Mouse (Mus musculus) layer of hippocampus, postnatal 25 days (tissue): ENCODE results near the gene Rab10. TPM values are rescaled to one million over a fixed set of nuclear protein-coding genes. Genes with fewer than 3 reads are reported as not detected.
A peak's percentile ranks its signal among the peaks of the same experiment; 100 is the strongest.

Experiments
- DNase-seq, 2 experiments: peaks; one replicate each; pipeline ENCODE4 v3.0.0; 2022; ENCODE audit warnings: mixed read lengths in 2 of 2, low spot score in 1 of 2; ENCODE audit errors: extremely low spot score in 1 of 2
- total RNA-seq, 2 experiments: library from RNA; stranded (reverse); gene quantifications; 2 replicates each; pipeline ENCODE4 v1.2.3; 2021

The Rab10 gene
- total RNA-seq: 100 to 1,000 TPM; 164 to 173 TPM

DNA sequence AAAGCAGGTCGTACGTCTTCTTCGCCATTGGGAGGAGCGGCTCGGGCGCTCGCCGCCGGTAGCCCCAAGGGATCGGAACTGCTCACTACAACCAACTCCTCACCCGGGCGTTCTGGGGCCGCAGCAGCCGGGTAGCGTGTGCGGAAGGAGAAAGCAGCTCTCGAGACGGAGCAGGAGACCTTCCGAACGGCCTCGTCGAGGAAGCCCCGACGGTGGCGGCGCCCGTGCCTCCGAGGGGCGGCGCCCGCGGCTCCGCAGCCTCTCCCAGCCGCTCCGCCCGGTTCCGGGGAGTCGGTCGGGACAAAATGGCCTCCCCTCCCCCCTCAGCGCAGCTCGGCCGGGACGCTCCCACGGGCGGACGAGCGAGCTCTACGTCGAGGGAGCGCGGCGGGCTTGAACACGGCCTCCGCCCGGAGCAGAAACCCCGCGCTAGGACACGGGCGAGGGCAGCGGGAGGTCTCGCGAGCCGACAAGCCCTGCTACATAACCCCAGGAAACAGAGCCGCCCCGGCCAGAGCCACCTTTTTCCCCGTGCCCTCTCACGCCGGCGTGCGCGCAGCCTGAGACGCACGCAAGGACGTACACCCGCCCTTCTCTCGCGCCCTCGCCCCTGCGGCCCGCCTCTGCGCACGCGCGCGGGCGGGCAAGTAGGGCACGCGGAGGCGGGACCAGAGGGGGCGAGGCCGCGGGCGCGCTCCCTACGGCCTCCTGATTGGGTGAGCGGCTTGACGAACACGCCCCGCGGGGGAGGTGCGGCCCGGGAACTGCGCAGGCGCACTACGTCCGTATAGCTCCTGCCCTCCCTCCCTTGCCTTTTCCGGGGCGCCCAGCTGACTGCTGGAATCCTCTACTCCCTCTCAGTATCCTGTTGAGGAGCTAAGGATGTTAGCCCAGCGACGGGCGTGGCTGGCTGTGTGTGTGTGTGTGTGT, at the start of gene Rab10:
Gene Rab10, minus strand, starts transcription at position 579 of the 930 bp plus-strand sequence.
- DNase-seq: peak; percentile 96 to 98

DNA sequence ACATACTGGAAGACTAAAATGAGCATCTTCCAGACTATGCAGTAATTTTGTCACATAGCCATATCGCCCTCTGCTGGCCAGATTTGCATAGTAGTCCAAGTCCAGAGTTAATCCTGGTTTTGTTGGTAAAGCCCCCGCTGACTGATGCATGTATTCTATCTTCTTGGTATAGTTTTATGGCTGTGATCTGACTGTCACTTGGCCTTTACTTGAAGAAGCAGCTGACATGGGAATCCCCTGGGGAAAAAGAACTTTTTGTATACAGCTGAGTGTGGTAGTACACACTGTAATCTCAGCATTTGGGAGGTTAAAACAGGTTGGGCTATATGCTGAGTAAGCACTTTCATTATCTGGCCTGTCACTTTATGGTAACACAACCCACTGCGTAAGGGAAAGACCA, 49.5 kb upstream of the Rab10 start:
- DNase-seq: peak; percentile 72 to 98

DNA sequence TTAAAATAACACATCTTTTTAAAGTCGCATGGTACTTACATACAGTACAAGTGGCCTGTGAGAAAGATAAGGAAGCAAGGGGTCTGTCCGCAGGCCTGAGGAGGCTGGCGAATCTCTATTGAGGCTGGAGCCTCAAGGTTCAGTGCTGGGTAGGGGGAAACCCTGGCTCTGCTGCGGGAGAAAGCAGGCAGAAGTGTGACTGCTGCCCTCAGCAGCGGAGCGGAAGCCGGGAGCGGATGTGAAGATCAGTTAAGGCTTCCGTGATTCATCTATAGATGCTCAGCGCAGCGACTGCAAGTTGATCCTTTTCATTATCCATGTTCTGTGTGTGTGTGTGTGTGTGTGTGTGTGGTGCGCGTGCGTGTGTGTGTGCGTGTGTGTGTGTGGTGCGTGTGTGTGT, 47.1 kb upstream of the Rab10 start:
- DNase-seq: no peak

DNA sequence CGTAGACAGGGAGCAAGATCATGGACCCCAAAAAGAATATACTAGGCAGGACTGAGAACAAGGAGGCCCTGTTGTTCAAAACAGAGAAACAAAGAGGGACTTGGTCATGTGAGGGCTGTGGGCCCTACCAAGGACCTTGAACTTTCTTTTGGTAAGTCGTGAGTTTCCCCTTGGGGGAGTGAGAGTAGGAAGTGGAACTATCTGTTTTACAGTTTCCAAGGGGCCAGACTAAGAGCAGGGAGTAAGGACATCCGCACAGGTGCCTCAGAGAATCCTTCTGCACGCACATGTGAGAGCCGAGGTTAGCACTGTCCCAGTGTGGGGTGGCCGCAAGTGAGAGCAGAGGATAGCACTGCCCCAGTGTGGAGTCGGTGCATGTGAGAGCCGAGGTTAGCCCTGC, 45.3 kb upstream of the Rab10 start:
- DNase-seq: no peak

DNA sequence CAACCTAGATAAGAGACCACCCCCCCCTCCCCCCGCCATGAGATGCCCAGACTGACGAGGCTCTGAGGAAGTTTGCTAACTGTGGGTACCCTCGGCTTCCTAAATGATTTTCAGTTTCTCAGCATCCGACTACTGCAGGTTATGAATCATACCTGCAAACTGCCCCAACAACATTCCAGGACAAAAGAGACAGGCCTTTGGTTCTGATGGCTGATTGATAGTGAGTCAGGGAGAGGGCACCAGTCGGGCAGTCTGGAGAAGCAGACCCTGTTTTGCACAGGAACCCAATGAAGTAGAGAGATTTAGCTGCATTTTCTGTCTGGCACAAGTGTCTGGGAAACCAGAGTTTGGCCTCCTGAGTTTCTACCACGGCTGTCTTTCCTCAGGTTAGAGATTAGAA, 42.4 kb upstream of the Rab10 start:
- no peak for DNase-seq

DNA sequence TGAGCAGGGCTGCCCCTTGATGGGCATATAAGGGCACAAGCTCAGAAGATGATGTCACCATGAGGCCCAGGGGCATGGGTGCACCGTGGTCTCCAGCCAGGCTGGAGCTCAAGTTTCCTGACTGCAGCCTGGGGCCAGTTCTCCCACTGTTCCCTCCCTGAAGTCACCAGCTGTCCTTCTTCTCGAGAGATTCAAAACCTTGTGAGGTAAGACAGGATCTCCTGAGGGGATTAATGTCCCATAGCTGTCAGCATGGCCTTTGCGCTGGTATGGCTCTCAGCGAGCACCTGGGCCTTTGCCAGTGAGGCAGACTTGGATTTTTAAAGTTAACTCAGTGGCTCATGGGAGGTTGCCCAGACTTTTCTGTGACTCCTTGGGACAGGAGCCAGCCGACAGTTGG, 40.4 kb upstream of the Rab10 start:
- no peak for DNase-seq

DNA sequence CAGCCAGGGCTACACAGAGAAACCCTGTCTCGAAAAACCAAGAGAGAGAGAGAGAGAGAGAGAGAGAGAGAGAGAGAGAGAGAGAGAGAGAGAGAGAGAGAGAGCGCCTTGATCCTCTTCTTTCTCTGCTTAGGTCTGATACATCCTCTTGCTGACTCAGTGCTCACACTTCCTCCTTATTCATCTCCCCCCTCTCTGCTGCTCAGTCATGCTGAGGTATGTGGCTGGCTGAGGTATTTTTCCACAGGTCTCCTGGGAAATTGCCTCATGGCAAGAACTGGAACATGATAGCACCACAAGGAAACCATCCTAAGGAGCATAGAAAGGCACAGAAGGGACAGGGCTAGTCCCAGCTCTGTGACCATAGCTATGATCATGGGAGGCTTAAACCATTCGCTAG, 39.6 kb upstream of the Rab10 start:
- no peak for DNase-seq

DNA sequence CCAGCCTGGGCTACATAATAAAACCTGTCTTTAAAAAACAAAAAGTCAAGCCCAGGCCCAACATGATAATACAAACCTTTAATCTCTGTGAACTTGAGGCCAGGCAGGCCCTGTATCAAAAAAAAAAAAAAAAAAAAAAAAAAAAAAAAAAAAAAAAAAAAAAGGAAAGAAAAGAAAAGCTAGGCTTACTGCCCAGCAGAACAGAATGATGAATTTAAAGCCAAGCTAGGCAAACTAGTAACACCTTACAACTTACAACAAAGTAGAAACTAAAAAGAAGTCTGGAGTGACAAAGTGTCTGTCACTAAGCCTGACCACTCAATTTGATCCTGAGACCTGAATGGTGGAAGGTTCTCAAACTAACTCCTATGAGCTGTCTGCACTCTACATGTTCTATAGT, 37.9 kb upstream of the Rab10 start:
- DNase-seq: no peak

DNA sequence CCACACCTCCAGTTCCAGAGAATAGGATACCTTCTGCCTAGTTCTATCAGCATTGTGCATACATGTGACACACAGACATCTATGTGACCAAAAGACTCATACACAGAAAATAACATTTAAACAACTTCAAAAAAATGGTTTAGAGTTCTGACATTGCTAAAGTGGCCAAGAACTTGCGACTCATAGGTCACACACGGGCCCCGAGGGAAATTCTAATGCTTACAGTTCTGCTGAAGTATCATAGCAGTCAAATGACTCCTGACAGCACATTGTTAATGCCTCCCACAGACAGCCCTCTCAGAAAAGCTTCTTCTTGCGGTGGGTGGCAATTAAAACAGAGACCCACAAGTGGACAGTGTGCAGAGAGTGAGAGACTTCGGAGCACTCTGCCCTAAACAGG, 35.3 kb upstream of the Rab10 start:
- no peak for DNase-seq

DNA sequence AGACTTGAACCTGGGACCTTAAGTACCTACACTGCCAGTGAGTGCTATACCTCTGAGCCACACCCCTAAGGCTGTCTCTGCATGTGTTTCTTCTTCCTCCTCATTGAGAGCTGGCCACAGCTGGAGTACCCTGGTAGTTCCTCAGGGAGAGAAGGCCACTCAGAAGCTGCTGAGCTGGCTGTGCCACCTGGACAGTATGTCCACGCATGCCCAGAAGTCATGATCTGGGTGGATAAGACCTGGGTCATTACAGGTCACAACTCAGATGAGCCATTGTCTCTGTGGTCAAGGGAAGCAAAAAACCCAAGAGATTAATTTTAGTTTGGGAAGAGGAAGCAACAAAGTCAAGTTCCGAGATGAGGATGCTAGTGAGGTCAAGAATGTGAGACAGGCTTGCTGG, 34.4 kb upstream of the Rab10 start:
- DNase-seq: no peak

DNA sequence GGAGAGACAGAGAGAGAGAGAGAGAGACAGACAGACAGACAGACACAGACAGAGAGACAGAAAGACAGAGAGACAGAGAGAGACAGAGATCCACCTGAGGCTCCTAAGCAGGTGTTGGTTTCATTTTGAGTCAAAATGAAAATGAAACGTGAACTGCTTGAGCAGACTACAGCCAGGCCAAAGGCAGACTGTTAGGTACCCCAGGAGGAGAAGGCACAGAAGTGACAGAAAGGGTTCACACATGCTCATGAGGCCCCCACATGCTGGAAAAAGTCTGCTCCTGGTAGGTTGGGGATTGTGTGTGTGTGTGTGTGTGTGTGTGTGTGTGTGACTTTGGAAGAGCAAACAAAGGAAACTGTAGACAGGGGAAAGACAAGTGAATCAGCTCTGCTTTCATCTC, 29.2 kb upstream of the Rab10 start:
- no peak for DNase-seq

DNA sequence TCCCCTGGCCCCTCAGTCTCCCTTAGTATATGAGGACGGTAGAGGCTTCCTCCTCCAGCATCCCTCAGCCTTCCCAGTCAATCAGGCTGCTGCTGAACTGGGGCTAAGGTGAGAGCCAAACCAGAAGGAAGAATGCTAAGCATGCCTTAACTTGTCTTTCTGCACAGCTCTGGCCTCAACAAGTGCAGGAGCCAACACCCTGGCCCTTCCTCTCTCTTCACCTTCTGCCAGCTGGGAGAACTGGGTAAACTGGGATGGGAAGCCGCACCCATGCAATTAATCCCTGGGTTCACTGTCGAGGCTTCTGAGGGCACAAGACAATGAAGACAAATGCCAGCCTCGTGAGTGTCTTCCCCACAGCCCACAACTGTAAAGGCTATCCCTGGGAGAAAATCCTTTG, 19.9 kb upstream of the Rab10 start:
- DNase-seq: no peak

DNA sequence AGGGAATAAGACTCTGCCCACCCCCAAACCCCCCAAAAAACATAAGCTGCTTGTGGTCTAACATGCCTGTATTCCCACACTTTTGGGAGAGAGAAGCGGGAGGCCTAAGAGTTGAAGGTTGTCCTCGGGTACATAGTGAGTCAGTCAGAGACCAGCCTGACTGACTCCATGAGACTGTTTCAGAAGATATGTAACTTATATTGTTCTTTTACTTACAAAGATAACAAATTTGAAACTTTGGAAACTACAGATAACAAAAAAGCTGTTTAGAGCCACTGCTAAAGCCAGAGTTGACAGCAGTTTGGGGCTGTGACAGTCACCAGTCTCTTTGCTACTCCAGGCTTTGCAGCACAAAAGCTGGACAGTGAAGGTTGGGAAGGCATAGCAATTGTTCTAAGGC, 15.5 kb upstream of the Rab10 start:
- DNase-seq: no peak

DNA sequence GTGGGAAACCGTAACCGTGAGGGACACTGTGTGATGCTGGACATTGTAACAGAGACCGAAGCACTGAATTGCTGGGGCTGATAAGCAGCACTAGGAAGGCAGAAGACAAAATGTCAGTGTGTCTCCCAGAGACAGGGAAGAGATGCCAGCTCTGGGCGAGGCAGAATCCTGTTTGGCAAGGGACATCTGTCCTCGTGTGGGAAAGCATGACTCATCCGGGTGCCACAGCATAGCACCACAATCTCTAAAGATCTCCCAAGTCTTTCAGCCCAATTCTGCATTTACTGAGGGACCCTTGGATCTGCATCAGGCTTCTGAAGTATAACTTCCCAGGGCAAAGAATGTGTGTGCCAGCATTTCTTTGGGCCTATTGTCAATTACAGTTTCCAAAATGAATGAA, 13.5 kb upstream of the Rab10 start:
- DNase-seq: peak in 1 of 2 experiments; percentile 26

DNA sequence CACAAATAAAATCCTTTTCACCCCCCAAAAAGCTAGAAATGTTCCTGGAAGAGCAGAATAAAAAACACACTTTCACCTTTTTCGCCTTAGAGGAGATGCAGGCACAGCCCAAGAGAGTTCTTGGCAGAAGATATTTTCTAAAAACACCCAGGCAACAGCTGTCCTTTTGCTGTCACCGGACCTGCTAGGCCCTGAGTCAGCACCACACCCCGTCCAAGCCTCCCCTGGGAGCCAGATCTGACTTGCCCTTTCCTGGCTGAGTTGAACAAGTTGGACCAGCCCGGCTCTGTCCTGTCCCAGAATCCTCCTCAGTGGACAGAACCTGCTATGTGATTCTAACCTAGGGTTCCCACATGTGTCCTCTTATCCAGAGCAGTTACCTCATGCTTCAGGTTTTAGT, 9.6 kb upstream of the Rab10 start:
- no peak for DNase-seq

DNA sequence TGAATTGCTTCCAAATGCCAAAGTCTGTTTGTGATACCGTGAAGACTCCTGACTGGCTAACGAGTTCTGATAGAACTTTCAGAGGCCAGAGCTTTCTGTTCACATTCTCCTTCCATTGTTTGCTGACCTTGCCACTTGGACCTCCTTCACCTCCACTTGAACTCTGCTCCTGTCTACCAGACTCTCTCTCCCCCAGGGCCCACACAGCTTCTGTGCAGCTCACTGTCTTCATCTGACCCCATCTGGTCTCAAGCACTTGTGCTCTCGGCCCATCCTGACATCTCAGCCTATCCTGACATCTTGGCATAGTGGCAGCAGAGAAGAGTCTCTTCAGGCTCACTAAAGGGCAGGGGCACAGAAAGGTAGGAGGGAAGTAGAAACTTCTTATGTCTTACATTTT, 7.2 kb upstream of the Rab10 start:
- no peak for DNase-seq

DNA sequence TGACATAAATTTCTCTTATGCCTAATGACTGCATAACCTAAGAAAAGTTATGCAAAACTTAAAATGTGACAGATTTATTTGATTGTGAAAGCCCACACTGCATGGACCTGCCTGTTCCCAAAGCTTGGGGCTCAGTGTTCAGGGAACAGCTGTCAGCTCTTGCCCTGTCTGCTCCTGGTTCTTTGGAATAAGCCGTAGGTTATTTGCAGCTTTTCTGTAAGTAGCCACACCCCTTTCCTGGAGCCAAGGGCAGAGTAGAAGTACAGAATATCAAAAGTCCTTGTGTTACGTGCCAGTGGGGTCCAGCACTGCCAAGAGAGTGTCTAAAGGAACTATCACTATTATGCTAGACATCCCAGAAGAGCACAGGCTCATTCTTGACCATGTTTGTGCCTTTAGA, 6.3 kb upstream of the Rab10 start:
- no peak for DNase-seq

DNA sequence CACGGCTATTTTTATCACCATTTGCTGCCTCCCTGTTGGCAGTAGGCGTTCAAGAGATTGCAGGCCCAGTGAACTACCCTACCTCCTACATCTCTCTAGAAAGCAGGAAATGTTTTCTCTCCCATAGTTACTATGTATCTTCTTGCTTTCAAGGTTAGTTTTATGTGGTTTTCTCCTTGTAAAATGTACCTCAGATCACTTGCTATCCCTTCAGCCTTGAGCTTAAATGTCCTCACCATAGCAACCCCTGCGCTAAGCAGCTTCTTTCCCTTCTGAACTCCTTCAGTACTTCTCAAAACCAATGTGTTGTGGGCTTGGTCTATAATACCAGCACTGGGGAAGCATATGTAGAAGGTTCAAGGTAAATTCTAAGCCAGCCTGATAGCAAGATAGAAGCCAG, 3.1 kb upstream of the Rab10 start:
- DNase-seq: no peak

DNA sequence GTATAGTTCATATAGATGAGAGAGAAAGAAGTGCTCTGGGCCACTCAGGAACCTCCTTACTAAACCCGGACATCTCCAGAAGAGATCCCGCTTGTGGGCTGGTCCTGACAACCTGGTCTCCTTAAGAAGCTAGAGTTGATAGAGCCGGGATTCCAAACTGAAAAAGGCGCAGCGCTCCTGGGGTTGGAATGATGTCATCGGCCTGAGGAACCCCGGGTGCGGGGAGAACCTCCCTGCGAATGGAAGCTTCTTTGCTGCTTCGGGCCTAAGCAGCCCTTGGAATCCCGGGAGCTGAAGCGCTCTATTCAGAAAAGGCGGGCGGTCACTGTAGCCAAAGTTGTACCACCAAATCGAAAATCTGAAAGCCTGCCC, 538 bp upstream of the Rab10 start:
- peak in 1 of 2 experiments; percentile 35 for DNase-seq

DNA sequence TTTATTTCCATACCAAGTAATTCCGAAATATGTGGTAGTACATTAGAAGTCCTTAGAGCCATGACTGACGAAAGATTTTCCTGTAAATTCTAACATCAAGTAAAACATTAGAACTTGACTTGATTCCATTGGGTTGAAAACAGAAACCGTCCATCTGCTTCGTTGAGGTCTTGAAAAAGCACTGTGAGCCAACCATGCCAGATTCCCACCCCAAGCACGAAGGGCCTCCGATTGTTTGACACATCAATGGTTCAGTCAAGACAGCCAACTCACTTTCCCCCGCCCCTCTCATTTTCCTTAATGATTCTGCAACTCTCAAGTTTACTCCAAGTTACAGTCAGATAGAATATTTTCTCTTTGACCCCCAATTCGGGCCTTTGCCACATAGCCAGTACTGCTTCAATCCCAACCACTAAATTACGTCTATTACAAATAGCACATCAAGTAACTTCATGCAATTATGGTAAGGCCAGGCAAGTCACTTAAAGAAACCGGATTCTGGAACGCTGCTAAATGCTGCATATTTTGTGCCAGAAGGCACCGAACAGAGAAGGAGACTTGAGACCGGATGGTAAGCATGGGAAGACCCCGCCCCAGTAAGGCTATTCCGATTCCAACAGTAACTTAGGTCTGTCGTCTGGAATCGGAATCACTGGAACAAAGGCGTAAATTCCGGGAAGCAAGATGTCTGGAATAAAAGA, 1.1 kb downstream of the Rab10 start:
- no peak for DNase-seq

DNA sequence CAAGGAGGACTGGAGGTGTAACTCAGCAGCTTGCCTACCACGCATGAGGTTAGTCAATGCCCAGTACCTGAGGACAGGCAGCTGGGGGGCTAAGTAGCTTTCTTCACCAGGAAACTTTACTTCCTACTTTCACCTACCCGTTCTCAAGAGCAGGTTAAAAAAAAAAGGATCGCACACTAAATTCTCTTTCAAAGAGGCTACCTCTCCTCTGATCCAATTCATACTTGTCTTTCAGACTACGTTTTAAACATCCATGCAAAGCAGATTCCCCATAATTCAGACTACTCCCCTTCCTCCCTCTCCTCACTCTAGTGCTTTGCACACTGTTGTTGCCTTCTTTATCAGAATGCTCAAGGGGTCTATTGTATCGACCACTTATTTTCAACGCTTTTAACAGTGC, 2.2 kb downstream of the Rab10 start:
- no peak for DNase-seq

DNA sequence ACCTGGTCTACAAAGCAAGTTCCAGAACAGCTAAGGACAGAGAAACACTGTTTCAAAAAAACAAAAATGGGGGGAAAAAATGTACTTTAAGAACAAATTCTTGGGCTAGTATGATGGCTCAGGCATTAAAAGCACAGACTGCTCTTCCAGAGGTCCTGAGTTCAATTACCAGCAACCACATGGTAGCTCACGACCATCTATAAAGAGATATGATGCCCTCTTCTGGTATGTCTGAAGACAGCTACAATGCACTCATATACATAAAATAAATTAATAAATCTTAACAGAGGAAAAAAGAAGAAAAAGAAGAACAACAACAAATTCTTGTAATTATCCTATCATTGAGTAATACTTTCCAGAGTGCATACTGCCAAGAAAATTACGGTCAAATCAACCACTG, 4.5 kb downstream of the Rab10 start:
- no peak for DNase-seq
